Mouse (Mus musculus): Measurements from ENCODE around the gene Trpv6.

Trpv6 gene

DNA sequence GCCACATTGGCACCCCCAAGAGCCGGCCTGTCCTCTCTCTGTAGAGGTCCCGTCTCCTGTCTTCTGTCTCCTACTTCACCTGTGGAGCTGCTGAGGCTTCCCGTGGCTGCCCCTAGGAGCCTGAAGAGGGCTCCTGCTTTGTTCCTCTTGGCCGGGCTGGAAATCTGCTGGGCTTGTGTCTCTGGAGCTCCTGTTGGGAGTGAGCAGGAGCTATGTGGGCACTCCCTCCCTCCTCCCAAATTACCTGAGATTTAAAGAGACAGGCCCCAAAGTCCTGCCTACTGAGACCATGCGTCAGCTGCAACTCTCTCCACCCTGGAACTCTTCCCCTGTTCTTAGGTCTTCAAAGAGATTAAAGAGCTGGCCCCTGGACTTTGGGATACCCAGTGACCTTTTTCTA lies at the start of gene Trpv6:
Trpv6 (minus strand) TSS at position 228 of the 400 bp plus-strand sequence.
- in situ Hi-C loops (cut with MboI, MseI), result no loop called here

DNA sequence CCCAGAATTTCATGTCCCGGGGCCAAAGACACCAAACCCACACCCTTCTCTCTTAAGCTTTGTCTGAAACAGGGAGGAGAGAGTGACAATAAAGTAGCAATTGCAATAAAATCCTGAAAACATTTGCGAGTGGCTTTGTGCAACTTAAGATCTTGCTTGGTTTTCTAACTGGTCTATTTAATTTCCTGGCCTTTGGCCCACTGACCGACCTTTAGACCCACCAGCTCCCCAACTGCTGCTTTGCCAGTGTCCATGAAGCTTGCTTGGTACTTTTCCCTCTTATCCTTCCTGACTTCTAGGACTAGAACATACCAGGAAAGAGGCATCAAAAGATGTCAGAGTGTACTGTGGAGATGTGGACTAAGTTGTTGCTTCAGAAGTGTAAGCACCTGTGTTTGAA lies 49.4 kb upstream of the Trpv6 start:
- in situ Hi-C loops (cut with MboI, MseI), result no loop called here

- in situ Hi-C loops (cut with MboI, MseI), result no loop called here
Measured at GRCm38 (mm10) chr6:41684911-41685310, 48.7 kb upstream of the Trpv6 start.

DNA sequence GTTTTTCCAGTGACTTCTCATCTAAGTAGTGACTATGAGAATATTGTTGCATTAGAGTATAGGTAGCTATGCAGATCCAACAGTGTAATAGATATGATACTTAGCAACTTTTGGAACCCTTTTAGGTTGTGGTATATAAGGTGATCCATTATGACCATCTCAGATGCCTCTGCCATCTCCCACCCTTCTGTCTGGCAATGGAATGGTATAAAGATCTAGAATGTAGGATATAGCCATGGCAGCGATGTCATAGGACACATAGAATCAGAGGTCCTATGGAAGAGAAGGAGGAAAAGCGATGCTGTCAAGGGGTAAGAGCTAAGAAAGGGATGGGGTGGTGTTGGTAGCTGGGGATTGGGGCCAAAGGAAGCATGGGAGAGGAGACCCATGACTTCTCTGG lies 47.9 kb upstream of the Trpv6 start, which contains the start of gene Llcfc1:
Llcfc1 (plus strand) TSS at position 301 of the 400 bp plus-strand sequence.
- in situ Hi-C loops (cut with MboI, MseI), result no loop called here

- in situ Hi-C loops (cut with MboI, MseI), result no loop called here
Measured at GRCm38 (mm10) chr6:41681656-41682055, 45.5 kb upstream of the Trpv6 start.

DNA sequence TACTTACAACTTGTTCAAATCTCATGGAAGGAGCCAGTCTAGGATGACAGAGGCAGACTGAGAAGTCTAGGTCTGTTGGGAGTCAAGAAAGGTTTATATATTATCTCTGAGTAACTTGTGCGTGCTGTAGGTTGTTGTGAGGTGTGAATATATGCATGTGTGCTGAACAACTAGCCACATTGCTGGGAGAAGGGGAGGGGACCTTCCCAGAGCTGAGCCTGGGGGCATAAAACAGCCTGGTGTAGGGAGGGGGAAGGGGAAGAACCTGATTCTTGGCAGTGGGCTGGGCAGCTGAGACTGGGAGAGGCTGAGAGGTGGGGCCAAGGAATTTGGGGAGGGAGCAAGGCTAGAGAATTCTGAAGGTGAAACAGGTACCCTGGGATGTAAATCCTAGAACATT lies 44.5 kb upstream of the Trpv6 start, which contains the start of gene Trpv5:
Trpv5 (minus strand) TSS at position 101 of the 400 bp plus-strand sequence.
- in situ Hi-C loops (cut with MboI, MseI), result no loop called here

DNA sequence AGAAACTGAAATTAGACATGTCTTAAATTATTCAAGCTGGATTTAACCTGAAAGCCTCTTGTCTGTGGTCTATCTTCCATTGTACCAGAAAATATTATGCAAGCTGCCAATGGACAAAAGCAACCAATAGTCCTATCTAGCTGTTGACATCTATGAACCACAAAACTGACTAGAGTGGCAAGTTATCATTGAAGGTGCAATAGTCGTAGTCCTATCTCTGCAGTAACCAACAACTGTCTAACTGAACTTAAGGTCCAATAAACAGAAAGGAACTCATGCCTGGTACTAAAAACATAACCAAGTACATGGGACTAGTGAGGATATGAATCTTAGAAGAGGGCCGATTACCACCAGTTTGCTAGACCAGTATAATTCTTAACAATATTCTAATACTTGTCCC lies 40.3 kb upstream of the Trpv6 start:
- in situ Hi-C loops (cut with MboI, MseI), result no loop called here

GRCm38 (mm10) chr6:41662320-41662719 lies 26.1 kb upstream of the Trpv6 start:
- in situ Hi-C loops (cut with MboI, MseI), result no loop called here

- in situ Hi-C loops (cut with MboI, MseI), result no loop called here
Measured at GRCm38 (mm10) chr6:41658487-41658886, 22.3 kb upstream of the Trpv6 start.

- in situ Hi-C loops (cut with MboI, MseI), result no loop called here
Measured at GRCm38 (mm10) chr6:41654648-41655047, 18.4 kb upstream of the Trpv6 start.

GRCm38 (mm10) chr6:41653173-41653572 lies 17.0 kb upstream of the Trpv6 start:
- in situ Hi-C loops (cut with MboI, MseI), result no loop called here

- in situ Hi-C loops (cut with MboI, MseI), result no loop called here
Measured at GRCm38 (mm10) chr6:41646672-41647071, 10.5 kb upstream of the Trpv6 start.

GRCm38 (mm10) chr6:41646220-41646619 lies 10.0 kb upstream of the Trpv6 start:
- in situ Hi-C loops (cut with MboI, MseI), result no loop called here

- in situ Hi-C loops (cut with MboI, MseI), result no loop called here
Measured at GRCm38 (mm10) chr6:41643227-41643626, 7.0 kb upstream of the Trpv6 start.

DNA sequence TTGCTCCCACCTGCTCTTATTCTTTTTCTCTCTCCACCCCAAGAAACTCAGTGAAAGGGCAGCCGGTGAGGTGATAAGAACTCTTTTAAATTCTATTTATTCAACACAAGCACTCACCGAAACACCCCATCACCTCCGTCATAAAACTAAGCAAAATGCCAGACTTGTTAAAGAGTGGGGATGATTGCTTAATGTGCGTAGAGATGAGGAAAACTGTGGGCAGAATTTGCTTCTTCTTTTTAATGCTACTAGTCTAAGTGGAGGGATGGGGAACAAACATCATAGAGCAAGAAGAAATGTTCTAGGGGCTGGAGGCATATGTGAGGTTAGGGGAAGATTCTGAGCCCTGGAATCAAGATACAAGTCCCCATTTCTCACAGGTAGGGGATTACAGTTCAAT lies 6.6 kb upstream of the Trpv6 start:
- in situ Hi-C loops (cut with MboI, MseI), result no loop called here

GRCm38 (mm10) chr6:41641173-41641866 lies 5.1 kb upstream of the Trpv6 start:
- in situ Hi-C loops (cut with MboI, MseI), result no loop called here

GRCm38 (mm10) chr6:41640449-41640848 lies 4.2 kb upstream of the Trpv6 start:
- in situ Hi-C loops (cut with MboI, MseI), result no loop called here

- in situ Hi-C loops (cut with MboI, MseI), result no loop called here
Measured at GRCm38 (mm10) chr6:41637927-41638506, 1.8 kb upstream of the Trpv6 start.

DNA sequence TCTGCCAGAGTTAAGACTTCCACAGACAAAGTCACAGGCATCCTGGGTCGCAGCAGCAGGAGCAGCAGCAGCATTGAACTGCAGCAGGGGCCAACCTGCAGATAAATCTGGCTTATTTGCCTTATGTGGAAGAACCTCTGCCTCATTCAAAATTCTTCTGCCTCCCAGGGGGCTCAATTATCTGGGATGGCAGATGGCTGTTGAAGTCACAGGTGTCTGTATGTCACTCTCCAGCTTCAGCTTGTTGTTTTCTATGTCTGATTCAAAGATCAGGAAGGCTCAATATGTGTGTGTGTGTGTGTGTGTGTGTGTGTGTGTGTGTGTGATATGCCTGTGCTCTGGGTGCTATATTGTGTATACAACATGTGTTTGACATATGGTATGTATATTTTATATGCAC lies 1.2 kb upstream of the Trpv6 start:
- in situ Hi-C loops (cut with MboI, MseI), result no loop called here

DNA sequence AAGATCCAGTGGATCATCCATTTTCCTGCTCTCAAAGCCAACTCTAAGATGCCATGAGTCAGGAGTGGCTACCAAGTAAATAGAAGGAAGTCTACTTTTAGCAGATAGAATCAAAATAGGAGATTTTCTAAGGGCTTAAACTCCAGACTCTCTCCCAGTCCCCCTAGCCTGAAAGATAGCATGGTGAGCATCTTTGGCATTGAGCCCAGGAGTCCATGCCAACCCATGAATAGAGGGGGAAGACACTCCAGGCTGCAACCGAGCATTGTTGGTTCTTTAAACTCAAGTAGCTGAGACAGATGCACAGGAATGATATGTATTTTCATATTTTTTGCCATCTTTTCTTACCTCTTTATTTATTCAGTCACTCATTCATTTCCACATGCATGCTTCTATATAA lies 994 bp downstream of the Trpv6 start:
- in situ Hi-C loops (cut with MboI, MseI), result no loop called here

DNA sequence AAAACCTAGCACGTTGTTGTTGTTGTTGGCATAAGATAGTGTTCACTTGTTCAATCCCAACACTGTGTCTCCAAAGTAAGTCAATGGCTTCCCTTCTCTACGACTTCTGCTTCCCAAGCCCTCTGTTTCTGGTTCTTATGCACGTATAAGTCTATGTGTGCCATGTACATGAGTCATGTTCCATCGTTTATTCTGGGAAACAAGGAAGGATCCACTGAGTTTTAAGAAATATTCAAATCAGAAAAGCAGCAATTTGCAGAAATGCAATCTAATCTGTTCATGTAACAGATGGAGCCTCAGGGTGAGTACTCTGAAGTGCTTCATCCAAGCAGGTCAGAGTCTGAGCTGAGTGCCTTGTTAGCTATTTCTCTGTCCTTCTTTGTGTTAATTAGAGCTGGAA lies 4.7 kb downstream of the Trpv6 start:
- in situ Hi-C loops (cut with MboI, MseI), result no loop called here

GRCm38 (mm10) chr6:41630791-41631190 lies 5.4 kb downstream of the Trpv6 start:
- in situ Hi-C loops (cut with MboI, MseI), result no loop called here

DNA sequence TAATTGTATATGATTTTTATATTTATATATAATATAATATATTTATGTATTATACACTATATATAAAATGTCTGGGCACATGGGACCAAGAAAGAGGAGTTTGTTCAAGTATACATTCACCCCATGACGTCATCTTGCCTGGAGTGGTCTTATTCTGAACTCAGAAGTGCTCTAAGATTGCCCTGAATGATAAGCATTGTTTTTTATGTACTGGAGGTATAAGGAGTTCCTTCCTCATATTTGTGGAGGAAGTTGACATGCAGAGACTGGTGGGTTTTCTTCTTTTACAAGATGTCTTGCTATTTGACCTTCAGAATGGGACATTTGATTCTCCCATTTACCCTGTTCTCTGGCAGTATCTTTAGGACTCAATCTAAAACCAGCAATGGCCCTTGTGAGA lies 8.0 kb downstream of the Trpv6 start:
- in situ Hi-C loops (cut with MboI, MseI), result no loop called here
